Mouse (Mus musculus) brain, embryonic 14.5 days (tissue): ENCODE measurements at regions not wholly inside any gene's neighbourhood (a gene's known extent, or its start where the extent isn't known, plus 50 kb on each side); places are given as distances from the start of the nearest gene placed in this dataset.

Source experiments
- CTCF ChIP-seq: fragments of 200-500 bp; IDR thresholded peaks from 2 replicates; pipeline ENCODE4 v1.5.1; 2012; ENCODE audit warnings: inconsistent platforms, mild to moderate bottlenecking, moderate library complexity, borderline replicate concordance; ENCODE audit not compliant: insufficient read depth, insufficient read length; ENCODE audit errors: extremely low read depth
- POLR2A ChIP-seq: fragments of 200-500 bp; IDR thresholded peaks from 2 replicates; pipeline ENCODE4 v1.6.1; 2012; ENCODE audit warnings: mild to moderate bottlenecking, inconsistent platforms, borderline replicate concordance; ENCODE audit not compliant: poor library complexity, insufficient read depth, insufficient read length, severe bottlenecking; ENCODE audit errors: extremely low read depth

DNA sequence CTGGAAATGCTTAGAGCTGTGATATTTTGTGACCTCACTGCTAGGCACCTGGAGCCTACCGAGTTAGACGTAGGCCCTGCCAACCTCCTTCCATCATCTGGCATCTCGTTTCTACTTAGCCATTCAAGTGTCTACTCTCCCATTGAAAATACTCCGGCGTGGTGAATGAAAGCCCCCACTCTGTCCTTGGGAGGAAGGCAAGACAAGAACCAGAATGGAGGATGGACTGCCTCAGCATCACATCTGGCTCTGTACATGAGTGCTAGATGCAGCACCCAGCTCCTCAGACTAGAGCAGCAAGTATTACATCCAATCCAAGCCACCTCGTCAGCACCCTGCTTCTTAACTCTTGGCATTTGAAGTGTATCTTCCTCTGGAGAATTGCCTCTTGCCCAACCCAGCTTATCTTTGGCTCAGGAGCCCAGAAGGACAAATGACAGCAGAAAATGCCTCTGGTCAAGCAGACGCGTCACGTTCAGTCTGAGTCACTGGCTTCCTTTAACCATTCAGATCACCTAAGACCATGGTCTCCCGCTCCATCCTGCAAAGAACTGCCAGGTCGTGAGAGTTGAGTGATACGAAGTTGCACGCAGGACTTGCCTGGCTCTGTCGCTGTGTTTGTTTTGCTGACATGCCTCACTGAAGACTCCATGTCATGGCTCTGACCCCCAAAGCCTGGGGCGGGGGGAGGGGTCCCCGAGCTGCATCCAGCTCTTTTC lies 132.3 kb downstream of the Tfap2a start:
- TF ChIP-seq CTCF (no peak), POLR2A (no peak)
